Mouse (Mus musculus): Measurements from ENCODE around the gene Sypl.

- TF ChIP-seq POLR2A (IDR thresholded peaks at IDR 0.05; ENCODE audit: control insufficient read depth in 1 of 2, insufficient read depth in 1 of 2, low read depth in 1 of 2, low read length in 2 of 2, poor library complexity in 1 of 2) (no peak), ZC3H11A (IDR thresholded peaks at IDR 0.05; ENCODE audit: low read depth, low read length) (peak; percentile 40; the same call in 1 of the 2 replicates), ZMIZ1 (IDR thresholded peaks at IDR 0.05; ENCODE audit: low read depth, low read length) (no peak)
These were observed 43.6 kb upstream of the Sypl start for GRCm38 (mm10) chr12:32910092-32910491.
